Mouse (Mus musculus): ENCODE data around the gene Hmcn2.

The Hmcn2 gene

DNA sequence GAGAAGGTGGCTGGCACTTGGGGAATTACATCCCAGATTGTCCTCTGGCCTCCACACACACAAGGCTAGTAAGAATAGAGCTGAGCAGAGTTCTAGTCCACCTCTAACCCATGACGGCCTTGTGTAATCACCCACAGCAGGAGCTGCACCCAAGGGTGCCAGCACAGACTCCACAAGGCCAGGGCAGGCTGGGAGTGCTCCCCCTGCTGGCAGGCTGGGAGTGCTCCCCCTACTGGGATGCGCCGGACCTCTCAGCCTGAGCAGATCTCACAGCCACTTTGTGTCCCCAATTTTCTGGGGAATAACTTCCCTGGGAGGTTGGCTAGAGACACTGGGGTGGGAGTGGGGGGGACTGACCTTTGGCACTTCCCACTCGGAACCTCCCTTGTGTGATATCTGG lies 68.7 kb downstream of the Hmcn2 start:
- peak in 1 of 2 experiments; percentile 27 for DNase-seq (ENCODE audit: low spot score in 2 of 2)

DNA sequence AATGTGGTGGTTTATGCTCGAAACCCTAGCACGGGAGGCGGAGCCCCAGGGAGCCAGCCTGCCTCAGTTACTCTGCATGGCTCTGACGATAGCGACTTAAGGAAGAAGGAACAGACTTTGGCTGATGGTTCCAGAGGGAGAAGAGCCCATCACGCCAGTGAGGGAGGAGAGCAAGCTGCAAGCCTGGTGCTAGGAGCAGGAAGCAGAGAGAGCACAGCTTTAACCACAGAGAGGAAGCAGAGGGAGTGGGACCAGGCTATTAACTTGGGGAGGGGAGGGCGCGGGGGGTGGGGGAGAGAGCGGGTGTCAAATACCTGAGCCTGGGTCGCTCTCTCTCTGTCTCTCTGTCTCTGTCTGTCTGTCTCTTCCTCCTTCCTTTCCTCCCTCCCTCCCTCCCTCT lies 102.8 kb downstream of the Hmcn2 start:
- no peak for DNase-seq (ENCODE audit: low spot score in 2 of 2)

DNA sequence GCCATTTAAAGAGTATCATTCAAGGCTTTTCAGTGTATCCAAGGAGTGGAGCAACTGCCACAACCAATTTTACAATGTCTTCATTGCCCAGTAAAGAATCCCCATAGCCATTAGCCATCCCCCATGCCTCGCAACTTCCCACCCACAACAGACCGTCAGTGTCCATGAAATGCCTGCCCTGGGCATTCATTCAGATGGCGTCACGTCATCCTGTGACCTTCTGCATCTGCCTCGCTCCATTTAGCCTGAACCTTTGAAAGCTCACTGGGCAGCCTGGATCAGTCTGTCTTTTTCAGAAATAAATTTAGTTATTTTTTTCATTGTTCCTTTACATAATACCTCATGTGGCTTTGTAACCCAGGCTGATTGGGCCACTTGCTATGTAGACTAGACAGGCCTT lies 103.8 kb downstream of the Hmcn2 start:
- DNase-seq (ENCODE audit: low spot score in 2 of 2), result no peak

DNA sequence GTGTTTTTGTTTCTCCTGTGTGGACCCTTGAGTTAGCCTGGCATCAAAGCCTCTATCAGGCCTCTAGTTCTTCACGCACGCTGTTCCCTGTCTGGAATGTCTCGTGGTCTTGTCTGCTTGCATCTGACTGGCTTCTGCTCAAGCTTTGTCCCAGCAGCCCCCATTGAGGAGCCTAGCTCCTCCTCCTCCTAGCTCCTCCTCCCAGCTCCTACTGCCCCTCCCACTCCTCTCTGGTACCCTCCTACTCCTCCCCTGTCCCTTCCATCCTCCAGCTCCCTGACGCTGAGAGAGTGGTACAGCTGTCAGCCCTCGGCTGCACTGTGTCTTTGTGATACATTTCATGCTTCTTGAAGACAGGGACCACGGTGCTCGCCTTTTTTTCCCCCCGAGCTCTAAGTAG lies 104.4 kb downstream of the Hmcn2 start:
- no peak for DNase-seq (ENCODE audit: low spot score in 2 of 2)

DNA sequence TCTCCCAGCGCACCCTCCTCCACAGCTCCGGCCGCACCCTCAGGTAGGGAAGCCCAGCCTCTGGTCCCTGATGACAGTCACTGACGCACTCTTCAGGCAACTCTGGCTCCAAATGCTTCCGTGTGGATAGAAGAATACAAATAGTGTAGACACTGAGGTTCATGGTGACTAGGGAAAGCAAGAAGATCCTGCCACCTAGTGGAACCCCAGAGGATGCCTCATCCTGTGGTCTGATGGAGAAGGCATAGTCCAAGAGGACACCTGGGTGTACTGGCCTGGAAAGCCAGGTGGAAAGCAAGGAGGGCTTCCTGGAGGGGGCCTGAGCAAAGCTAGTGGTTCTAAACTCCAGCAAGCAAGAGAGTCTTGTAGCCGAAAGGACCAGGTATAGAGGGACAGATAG lies 106.7 kb downstream of the Hmcn2 start:
- no peak for DNase-seq (ENCODE audit: low spot score in 2 of 2)

DNA sequence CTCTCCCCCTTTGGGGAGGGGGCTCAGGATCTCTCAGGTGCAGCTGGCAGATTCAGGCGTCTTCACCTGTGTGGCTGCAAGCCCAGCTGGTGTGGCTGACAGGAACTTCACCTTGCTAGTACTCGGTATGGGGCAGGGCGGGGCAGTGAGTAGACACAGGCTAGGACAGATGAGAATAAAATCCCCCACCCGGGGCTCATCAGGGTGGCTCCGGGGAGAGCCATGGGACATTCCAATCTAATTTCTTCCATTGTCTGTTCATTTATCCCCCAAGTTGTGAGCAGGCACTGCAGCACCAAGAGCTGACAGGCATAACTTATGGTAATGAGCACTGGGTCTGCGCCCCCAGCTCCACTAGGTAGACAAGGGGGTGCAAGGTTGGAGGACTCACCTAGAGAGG lies 108.4 kb downstream of the Hmcn2 start:
- DNase-seq (ENCODE audit: low spot score in 2 of 2), result no peak

DNA sequence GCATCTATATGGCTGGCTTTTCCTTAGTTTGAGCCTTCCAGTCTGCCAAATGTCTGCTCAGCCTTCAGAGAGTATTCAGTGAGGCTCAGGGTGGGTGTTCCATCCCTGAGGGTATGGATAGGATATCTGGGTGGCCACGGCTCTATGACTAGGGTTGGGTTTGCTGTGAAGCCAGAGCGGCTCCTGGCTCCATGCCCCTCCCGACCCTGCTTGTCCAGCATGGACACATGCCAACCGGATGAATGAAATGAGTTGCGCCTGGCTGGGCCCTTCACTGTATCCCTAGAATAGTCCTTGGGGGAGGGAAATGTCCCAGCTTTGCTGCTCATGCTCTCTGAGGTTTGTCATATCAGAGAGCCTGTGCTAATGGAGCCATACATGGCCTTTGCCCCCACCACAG lies 117.3 kb downstream of the Hmcn2 start:
- no peak for DNase-seq (ENCODE audit: low spot score in 2 of 2)

DNA sequence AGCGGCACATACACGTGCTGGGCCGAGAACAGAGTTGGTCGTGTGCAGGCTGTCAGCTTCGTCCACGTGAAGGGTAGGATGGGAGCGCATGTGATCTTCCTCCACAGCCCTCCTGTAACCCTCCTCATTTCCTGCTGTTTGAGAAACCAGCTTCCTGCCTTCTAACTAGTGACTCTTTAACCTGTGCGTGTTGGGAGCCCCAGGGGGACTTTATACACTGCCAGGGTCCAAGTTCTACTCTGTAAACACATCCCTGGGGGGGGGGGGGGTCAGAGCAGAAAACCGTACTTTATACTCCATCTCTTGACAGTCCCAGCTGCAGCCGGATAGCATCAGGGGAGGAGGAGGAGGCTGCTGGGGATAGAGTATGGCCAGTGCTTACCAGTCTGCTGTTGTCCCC lies 120.5 kb downstream of the Hmcn2 start:
- DNase-seq (ENCODE audit: low spot score in 2 of 2), result no peak

DNA sequence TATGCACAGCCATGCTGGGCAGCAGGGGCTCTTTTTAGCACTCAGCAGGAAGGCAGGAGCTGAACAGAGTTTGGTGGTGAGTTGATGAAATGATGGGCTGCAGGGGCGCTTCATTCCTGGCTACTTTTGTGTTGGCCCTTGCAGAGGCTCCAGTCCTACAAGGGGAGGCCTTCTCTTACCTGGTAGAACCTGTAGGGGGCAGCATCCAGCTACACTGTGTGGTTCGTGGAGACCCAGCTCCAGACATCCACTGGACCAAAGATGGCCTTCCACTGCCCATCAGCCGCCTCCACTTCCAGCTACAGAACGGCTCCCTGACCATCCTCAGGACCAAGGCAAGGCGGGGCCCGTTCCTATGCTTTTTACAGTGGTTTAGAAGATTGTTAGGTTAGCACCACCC lies 121.4 kb downstream of the Hmcn2 start:
- peak; percentile 16 to 27 for DNase-seq (ENCODE audit: low spot score in 2 of 2)

DNA sequence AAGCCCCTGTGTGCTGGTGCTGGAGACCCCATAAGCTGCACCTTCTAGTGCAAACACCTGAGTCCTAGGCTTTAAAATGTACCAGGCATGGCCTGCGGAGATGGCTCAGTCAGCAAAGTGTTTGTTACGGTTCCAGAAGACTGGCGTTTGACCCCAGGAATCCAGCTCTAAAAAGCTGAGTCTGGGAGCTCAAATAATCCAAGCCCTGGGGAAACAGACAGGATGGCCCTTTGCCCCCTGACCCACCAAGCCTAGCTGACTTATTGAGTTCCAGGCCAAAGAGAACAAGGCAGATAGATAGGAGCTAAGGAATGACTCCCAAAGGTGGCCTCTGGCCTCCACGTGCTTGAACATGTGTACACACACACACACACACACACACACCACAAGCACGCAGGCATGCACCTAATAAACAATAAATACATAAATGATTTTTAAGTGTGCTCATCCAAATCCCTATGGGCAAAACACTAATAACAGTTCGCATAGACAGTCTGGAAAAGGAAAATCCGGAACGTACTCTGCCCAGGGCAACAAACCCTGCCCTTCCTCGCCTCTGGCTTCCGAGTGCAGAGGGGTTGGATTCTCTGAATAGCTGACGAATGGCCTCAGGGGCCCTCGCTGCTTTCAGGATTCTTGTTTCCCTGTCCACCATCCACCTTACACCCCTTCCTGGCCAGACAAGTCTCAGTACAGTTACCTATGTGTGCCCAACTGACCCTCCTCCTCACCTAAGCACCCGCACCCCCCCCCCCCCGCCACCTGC lies 123.4 kb downstream of the Hmcn2 start:
- DNase-seq (ENCODE audit: low spot score in 2 of 2), result no peak

DNA sequence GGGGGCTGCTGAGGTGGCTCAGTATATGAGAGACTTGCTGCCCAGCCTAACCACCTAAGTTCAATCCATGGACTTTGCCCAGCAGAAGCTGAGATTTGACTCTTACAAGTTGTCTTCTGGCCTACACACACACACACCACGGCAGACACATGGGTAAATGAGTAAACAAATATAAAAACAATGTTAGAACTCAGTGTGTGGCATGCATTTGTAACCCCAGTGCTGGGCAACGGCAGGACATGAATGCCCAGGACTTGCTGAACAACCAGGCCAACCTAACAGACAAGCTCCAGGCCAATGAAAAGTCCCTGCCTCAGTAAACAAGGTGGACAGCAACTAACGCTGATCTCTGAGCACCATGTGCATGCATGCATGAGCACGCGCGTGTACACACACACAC lies 125.4 kb downstream of the Hmcn2 start:
- DNase-seq (ENCODE audit: low spot score in 2 of 2), result no peak

DNA sequence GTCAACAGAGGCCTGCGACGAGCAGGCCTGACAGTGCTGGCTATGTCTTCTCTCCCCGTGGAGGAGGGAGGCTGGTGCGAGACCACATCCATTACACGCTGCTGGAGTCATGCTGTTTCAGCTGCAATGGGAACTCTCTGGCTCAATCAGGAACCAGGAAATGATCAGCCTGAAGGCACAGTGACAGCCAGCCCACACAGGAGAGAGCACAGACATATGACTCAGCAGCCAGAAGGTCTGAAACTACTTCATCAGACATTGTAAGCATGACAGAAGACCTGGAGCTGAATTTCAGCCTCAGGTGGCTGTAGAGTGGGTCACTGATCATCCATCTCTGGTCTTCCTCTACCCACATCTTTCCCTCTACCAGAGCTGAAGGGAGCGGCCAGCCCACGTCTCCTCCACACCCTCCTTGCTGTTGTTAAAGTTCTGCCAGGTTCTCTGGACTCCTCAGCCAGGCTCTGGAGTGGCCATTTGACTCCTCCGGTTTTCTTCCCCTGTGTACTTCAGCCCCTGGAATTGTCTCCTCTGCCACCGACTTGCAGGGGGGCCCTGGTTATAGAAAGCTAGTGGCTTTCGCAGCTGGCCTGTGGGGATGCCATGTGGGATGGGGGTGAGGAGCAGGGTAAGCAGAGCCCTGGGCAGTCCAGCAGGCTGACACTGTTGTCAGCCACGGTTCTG lies 128.4 kb downstream of the Hmcn2 start:
- DNase-seq (ENCODE audit: low spot score in 2 of 2), result no peak

DNA sequence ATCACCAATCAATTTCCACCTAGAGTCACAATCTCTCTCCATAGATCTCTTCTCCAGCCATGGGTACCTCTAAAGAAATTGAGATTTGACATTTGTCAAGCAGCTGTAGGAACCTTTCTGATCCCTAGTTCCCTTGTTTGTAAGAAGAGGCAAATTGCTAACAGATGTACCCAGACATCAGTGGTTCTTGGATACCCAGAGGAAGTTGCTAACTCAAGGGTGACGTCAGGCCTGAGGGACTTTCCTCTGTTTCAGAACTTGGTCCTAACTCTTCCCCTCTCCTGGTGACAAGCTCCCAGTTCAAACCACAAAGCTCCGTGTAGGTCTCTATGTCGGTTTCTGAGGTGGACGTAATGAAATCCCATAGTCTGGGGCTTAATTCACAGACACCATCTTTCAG lies 131.8 kb downstream of the Hmcn2 start:
- DNase-seq (ENCODE audit: low spot score in 2 of 2), result peak in 1 of 2 experiments; percentile 24

DNA sequence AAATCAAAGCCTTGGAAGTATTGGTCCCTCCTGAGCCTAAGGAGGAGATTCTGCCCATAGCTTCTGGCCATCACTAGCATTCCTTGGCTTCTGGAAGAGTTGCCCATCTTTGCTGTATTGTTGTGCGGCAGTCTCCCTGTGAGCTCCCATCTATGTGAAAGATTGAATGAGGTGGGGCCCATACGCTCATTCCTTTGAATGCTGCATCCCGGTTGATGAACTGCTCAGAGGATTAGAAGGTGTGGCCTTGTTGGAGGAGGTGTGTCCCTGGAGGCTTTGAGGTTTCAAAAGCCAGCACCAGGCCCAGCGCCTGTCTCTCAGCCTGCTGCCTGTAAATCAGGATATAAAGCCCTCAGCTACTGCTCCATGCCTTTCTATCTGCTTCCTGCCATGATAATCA lies 132.2 kb downstream of the Hmcn2 start:
- no peak for DNase-seq (ENCODE audit: low spot score in 2 of 2)

DNA sequence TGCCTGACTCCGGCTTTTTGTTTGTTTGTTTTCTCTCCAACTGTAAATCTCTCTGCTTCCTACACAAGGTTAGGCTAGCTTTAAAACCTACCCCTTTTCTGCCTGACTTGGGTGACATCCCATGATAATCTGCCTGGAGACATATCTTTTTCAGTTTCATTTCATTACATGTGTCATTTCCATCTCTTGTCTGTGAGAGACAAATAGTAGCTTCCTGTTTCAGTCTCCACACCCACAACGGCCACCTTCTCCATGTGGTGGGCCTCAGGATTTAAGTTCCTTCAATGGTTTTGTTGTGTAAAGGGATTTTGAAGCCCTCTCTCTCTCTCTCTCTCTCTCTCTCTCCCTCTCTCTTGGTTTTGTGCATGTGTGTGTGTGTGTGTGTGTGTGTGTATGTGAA lies 133.3 kb downstream of the Hmcn2 start:
- peak in 1 of 2 experiments; percentile 30 for DNase-seq (ENCODE audit: low spot score in 2 of 2)

DNA sequence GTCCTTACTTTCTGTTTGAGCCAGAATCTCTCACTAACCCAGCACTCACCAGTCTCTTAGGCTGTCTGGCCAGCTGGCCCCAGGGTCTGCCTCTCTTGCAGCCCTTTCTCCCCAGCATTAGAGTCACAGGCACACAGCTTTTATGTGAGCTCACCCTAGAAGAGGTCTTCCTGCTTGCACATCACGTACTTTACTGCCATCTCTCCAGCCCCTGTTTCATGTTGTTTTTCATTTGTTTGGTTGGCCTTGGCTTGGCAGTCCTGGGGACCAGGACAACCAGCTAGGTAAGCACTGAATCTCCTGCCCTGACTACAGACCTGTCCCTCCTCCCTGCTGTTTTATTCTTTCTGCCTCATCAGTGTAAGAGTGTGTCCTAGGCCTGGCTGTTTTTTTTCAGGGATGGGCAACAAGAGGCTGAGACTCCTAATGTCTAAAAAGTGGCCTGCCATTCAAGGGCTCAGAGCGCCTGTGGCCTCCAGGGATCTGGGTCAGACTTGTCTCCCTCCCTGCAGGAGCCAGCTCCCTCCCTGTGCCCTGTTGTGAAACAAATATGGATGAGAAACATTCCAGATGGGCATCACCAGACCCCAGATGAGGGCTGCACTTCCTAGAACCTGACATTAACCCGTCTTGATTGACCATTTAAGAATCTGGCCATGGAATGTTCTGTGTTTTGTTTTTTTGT lies 134.7 kb downstream of the Hmcn2 start:
- no peak for DNase-seq (ENCODE audit: low spot score in 2 of 2)

DNA sequence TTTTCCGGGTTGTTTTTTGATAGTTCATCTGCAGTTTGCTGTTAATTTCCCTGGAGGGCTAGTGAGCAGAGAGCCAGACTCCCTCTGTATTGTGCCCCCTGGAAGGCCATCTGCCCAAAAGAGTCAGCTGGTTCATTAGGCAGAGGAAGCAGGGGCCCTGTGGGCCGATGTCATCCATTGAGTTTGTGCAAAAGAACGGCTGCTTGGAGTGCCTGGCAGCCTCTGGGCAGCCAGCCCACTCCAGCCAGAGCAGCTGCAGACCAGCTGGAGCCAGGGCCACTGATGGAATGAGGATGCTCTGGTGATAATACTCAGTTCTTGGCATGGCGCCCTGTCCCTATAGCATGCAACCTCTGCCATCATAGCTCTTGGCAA lies 135.2 kb downstream of the Hmcn2 start:
- no peak for DNase-seq (ENCODE audit: low spot score in 2 of 2)

DNA sequence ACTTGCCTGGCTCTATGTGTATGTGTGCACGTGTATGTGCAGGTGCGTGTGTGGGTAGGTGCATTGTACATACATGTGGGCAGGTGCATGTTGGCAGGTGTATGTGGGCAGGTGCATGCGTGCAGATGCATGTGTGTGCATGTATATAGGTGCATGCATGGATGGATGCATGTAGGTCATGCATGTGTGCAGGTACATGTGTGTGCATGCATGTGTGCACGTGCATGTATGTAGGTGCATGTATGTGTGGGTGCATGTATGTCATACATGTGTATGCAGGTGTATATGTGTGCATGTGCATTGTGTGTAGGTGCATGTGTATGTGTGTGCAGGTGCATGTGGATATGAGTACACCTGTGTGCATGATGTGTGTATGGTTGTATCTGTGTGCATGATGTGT lies 135.7 kb downstream of the Hmcn2 start:
- no peak for DNase-seq (ENCODE audit: low spot score in 2 of 2)

DNA sequence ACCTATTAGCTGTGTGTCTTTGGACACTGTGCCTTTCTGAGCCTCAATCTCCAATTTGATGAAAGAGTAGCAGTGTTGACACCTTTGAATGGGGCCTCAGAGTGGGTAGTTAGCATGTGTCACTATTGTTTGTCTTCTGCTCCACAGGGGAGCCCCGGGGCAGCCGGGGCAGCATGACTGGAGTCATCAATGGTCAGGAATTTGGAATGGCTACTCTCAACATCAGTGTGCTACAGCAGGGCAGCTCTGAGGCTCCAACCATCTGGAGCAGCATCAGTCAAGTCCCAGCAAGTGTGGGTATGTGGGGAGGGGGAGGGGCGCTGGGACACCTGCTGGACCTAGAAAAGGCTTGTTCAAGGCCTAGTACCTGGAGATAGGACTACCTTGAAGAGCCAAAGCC lies 136.4 kb downstream of the Hmcn2 start:
- no peak for DNase-seq (ENCODE audit: low spot score in 2 of 2)

DNA sequence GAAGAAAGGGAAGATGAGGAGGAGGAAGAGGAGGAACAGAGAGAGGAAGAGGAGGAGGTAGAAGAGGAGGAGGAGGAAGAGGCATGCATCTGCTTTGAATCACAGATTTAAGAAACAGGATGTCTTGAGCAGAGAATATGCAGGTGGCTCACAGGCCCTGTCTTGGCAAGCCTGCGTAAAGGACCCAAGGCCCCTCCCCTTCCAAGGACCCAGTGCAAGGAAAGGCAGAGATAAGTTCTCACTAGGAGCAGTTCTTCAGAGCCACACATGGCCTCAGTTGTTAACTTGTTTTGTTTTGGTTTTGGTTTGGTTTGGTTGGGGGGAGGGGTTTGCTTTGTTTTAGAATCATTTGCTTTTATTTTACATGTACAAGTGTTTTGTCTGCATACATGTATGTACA lies 137.3 kb downstream of the Hmcn2 start:
- DNase-seq (ENCODE audit: low spot score in 2 of 2), result no peak

DNA sequence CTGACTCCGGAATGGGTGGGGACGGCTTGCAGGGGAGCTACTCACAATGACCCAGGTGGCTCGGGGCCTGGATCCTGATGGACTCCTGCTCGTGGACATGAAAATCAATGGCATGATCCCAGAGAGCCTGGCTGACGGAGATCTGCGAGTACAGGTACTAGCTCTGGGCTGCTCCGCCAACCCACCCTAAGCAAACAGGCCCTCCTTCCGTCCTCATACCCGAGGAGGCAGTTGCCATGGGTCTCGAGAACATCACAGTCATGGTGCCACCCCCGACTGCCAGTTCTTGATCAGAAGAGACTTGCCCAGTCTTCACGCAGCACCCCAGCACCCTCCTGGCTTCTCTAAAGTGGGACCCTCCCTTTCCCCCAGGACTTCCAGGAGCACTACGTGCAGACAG lies 138.8 kb downstream of the Hmcn2 start:
- no peak for DNase-seq (ENCODE audit: low spot score in 2 of 2)

DNA sequence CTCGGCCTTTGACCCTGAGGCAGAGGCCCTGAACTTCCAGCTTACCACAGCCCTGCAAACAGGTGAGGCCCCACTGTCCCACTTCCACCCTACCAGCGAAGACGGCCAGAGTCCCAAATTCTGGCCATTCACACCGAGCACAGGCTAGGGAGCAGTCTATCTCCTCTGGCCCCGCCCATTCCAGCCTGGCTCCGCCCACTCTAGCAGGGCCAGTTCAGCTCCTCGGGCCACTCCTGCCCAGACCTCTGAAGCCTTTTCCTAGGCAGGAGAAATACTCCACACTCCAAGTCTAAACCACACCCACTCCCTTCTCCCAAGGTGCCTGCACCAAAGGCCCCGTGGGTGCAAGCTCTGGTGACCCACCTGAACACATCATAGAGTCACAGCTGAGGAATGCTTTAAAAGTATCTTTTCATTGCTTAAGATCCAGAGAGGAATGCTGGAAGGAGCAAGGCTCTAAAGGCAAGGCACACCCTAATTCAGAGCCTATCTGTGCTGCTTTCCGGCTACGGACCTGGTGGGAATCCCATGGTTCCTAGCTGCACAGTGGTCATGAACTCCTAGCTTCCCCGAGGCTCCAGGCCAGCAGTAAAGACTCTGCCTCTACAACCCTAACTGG lies 139.5 kb downstream of the Hmcn2 start:
- DNase-seq (ENCODE audit: low spot score in 2 of 2), result no peak

DNA sequence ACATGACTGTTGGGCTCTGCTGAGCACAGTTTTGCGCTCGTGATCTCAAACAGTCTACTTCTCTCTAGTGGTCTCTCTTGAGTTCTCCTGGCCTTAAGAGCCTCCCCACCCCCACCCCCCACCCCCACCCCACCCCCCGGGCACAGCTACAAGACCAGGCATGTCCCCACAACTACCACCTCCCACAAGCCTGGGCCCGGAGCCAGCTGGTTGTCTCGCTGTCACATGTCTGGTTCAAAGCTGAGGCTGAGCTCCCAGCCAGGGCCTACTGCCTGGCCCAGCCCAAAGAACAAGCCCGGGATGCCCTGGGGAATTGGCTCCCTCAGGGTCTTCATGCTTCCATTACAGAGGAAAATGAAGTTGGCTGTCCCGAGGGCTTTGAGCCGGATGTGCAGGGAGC lies 140.1 kb downstream of the Hmcn2 start:
- DNase-seq (ENCODE audit: low spot score in 2 of 2), result no peak

Data from spleen, postnatal 36 days (tissue).